Mouse (Mus musculus): ENCODE results near the gene Cd244a. TPM values are rescaled to one million over a fixed set of nuclear protein-coding genes. Genes with fewer than 3 reads are reported as not detected.

Gene Cd244a
- total and polyA plus RNA-seq, 3 experiments, result 0.21 to 0.64 (median 0.41) TPM

GRCm38 (mm10) chr1:171635696-171636095, 76.7 kb downstream of the Cd244a start:
- no peak overlapping the region for H3K9ac ChIP-seq (ENCODE audit: insufficient read depth, low read depth)
- dilution Hi-C loops (cut with MboI; ENCODE audit: extremely low pct_ligation_motif_present, extremely low pct_unique_long_range_greater_than_20kb, low sequenced_read_pairs), result no loop called here
- peaks cover 3 to 12% of the 10 kb centered on the region in 2 experiments; a peak in 3 of 4 replicates for H3K4me1 ChIP-seq (ENCODE audit: control insufficient read depth in 1 of 2, insufficient read depth in 2 of 2)
- no peaks in the 10 kb centered on the region for H3K79me2 ChIP-seq (replicated peaks; ENCODE audit: control insufficient read depth, extremely low read depth, insufficient read depth, poor library complexity, severe bottlenecking)
- in situ Hi-C loops (cut with MboI; ENCODE audit: low pct_ligation_motif_present, low pct_unique_long_range_greater_than_20kb, low sequenced_read_pairs), result no loop called here
- no peak overlapping the region for H3K4me3 ChIP-seq (replicated peaks in 1 of 3; ENCODE audit: low read depth in 2 of 3, low read length in 2 of 3, poor library complexity in 1 of 3)
- no peaks in the 10 kb centered on the region for H3K27me3 ChIP-seq (replicated peaks)
- H3K4me2 ChIP-seq (ENCODE audit: insufficient read depth, low read depth, poor library complexity, severe bottlenecking), result no peak overlapping the region
- H3K9me3 ChIP-seq (replicated peaks; ENCODE audit: low read length), result no peaks in the 10 kb centered on the region
- TF ChIP-seq TBP (conservative IDR thresholded peaks at IDR 0.05; ENCODE audit: low read depth, low read length), result no peak
- TF ChIP-seq ETS1 (conservative IDR thresholded peaks at IDR 0.05; ENCODE audit: low read depth, low read length), result no peak
- no peak for TF ChIP-seq PAX5 (IDR thresholded peaks at IDR 0.05; ENCODE audit: low read length)
- no peak for TF ChIP-seq USF2 (conservative IDR thresholded peaks at IDR 0.05; ENCODE audit: low read depth, low read length)
- no peak for TF ChIP-seq NELFE (IDR thresholded peaks at IDR 0.05; ENCODE audit: low read depth, low read length)
- no peak for TF ChIP-seq SIN3A (IDR thresholded peaks at IDR 0.05; ENCODE audit: low read length)
- no peak for TF ChIP-seq POLR2A (IDR thresholded peaks at IDR 0.05; ENCODE audit: low read depth, low read length)
- no peak for TF ChIP-seq MXI1 (IDR thresholded peaks at IDR 0.05; ENCODE audit: low read depth, low read length)
- TF ChIP-seq ELF1 (IDR thresholded peaks at IDR 0.05; ENCODE audit: low read depth, low read length), result no peak
- no peak for TF ChIP-seq GABPA (IDR thresholded peaks at IDR 0.05; ENCODE audit: insufficient replicate concordance, low read depth, low read length)
- no peak for TF ChIP-seq MEF2A (IDR thresholded peaks at IDR 0.05; ENCODE audit: borderline replicate concordance, low read depth, low read length)
- TF ChIP-seq IRF4 (IDR thresholded peaks at IDR 0.05; ENCODE audit: low read depth, low read length), result no peak
- no peak for TF ChIP-seq CTCF (conservative IDR thresholded peaks at IDR 0.05 in 1 of 2, IDR thresholded peaks at IDR 0.05 in 1 of 2; ENCODE audit: low read depth in 2 of 2, low read length in 2 of 2)
- no peak for TF ChIP-seq NRF1 (IDR thresholded peaks at IDR 0.05; ENCODE audit: low read depth, low read length)
- no peak for TF ChIP-seq TCF12 (IDR thresholded peaks at IDR 0.05; ENCODE audit: low read depth, low read length)
- TF ChIP-seq ZC3H11A (IDR thresholded peaks at IDR 0.05; ENCODE audit: low read depth, low read length), result no peak
- TF ChIP-seq EP300 (IDR thresholded peaks at IDR 0.05; ENCODE audit: low read length), result no peak
- DNase-seq (ENCODE audit: extremely low read depth), result no peak
- peaks cover 0 to 52% of the 10 kb centered on the region in 2 experiments for H3K36me3 ChIP-seq (replicated peaks in 1 of 2; ENCODE audit: control insufficient read depth in 1 of 2, insufficient read depth in 1 of 2, low read length in 1 of 2)
- no peak overlapping the region for H3K27ac ChIP-seq (ENCODE audit: insufficient read depth, low read depth)

DNA sequence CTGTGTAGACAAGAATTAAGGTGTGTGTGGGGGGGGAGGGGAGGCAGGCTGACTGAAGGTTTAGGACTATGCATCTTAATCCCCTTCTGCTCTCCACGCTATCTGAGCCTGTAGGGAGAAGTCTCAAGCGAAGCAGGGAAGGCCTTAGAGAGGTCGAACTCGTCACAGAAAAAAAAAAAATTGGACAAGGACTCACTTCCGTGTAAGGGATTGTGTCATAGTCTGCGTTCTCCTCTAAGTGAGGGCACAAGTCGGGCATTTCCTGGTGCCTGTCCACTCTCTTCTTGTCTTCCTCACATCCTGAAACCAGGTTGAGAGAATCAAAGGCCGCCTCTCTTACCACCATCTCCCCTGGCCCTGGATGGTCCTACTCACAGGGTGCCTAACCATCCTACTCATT, 78.1 kb downstream of the Cd244a start:
- dilution Hi-C loops (cut with MboI; ENCODE audit: extremely low pct_ligation_motif_present, extremely low pct_unique_long_range_greater_than_20kb, low sequenced_read_pairs), result no loop called here
- Histone ChIP-seq H3K27ac (ENCODE audit: insufficient read depth, low read depth) (no peak overlapping the region), H3K36me3 (replicated peaks in 1 of 2; ENCODE audit: control insufficient read depth in 1 of 2, insufficient read depth in 1 of 2, low read length in 1 of 2) (peaks cover 0 to 65% of the 10 kb centered on the region in 2 experiments), H3K9me3 (replicated peaks; ENCODE audit: low read length) (no peaks in the 10 kb centered on the region), H3K4me1 (ENCODE audit: control insufficient read depth in 1 of 2, insufficient read depth in 2 of 2) (peaks cover 0 to 3% of the 10 kb centered on the region in 2 experiments; a peak in 1 of 4 replicates), H3K79me2 (replicated peaks; ENCODE audit: control insufficient read depth, extremely low read depth, insufficient read depth, poor library complexity, severe bottlenecking) (no peaks in the 10 kb centered on the region), H3K27me3 (replicated peaks) (no peaks in the 10 kb centered on the region), H3K9ac (ENCODE audit: insufficient read depth, low read depth) (no peak overlapping the region), H3K4me2 (ENCODE audit: insufficient read depth, low read depth, poor library complexity, severe bottlenecking) (no peak overlapping the region), H3K4me3 (replicated peaks in 1 of 3; ENCODE audit: low read depth in 2 of 3, low read length in 2 of 3, poor library complexity in 1 of 3) (no peak overlapping the region)
- no peak for DNase-seq (ENCODE audit: extremely low read depth)
- in situ Hi-C loops (cut with MboI; ENCODE audit: low pct_ligation_motif_present, low pct_unique_long_range_greater_than_20kb, low sequenced_read_pairs), result no loop called here
- TF ChIP-seq GABPA (IDR thresholded peaks at IDR 0.05; ENCODE audit: insufficient replicate concordance, low read depth, low read length) (no peak), SMC3 (IDR thresholded peaks at IDR 0.05; ENCODE audit: low read depth, low read length) (no peak), USF2 (conservative IDR thresholded peaks at IDR 0.05; ENCODE audit: low read depth, low read length) (no peak), USF1 (IDR thresholded peaks at IDR 0.05; ENCODE audit: low read depth, low read length) (no peak), TBP (conservative IDR thresholded peaks at IDR 0.05; ENCODE audit: low read depth, low read length) (no peak), POLR2AphosphoS2 (IDR thresholded peaks at IDR 0.05; ENCODE audit: low read depth, low read length) (no peak), EP300 (IDR thresholded peaks at IDR 0.05; ENCODE audit: low read length) (no peak)

Measured in CH12.LX (cell line).